Mouse (Mus musculus) MEL (cell line): ENCODE results near the gene Isoc2a. TPM values are rescaled to one million over a fixed set of nuclear protein-coding genes. Genes with fewer than 3 reads are reported as not detected.

Experiments
- DNase-seq: peaks from one replicate; pipeline ENCODE4 v3.0.0; 2011; ENCODE audit warnings: low read depth, low spot score
- H3K27ac ChIP-seq: 2 replicates; pipeline ENCODE4 v1.5.1; 2012; ENCODE audit warnings: low read depth, mild to moderate bottlenecking, control low read depth, low read length, moderate library complexity; ENCODE audit not compliant: control insufficient read depth
- H3K27me3 ChIP-seq, 2 experiments: fragments of 150-350 bp in 1 of 2; sonication (generic) in 1 of 2; 2 replicates each; pipeline ENCODE4 v1.6.1; 2012; ENCODE audit warnings: low read length in 2 of 2, mild to moderate bottlenecking in 2 of 2, improper control_type of control experiment in 1 of 2, moderate library complexity in 1 of 2; ENCODE audit not compliant: insufficient read depth in 2 of 2, control insufficient read depth in 1 of 2
- H3K36me3 ChIP-seq, 2 experiments: 2 replicates each; pipeline ENCODE4 v1.6.1; 2012 to 2014; ENCODE audit warnings: low read length in 2 of 2, improper control_type of control experiment in 1 of 2, inconsistent platforms in 1 of 2, mild to moderate bottlenecking in 1 of 2; ENCODE audit not compliant: insufficient read depth in 2 of 2, control insufficient read depth in 1 of 2
- H3K4me1 ChIP-seq, 2 experiments: fragments of 150-350 bp in 1 of 2; sonication (generic) in 1 of 2; 2 replicates each; pipeline ENCODE4 v1.6.1; 2012; ENCODE audit warnings: low read length in 2 of 2, improper control_type of control experiment in 1 of 2, mild to moderate bottlenecking in 1 of 2; ENCODE audit not compliant: insufficient read depth in 2 of 2, control insufficient read depth in 1 of 2
- H3K4me3 ChIP-seq, 2 experiments: fragments of 150-350 bp in 1 of 2; sonication (generic) in 1 of 2; 2 replicates each; pipeline ENCODE4 v1.5.1; 2012; ENCODE audit warnings: low read depth in 2 of 2, low read length in 2 of 2, mild to moderate bottlenecking in 2 of 2, moderate library complexity in 2 of 2, control low read depth in 1 of 2, improper control_type of control experiment in 1 of 2; ENCODE audit not compliant: control insufficient read depth in 1 of 2, insufficient read depth in 1 of 2
- H3K79me2 ChIP-seq: 2 replicates; pipeline ENCODE4 v1.6.1; 2012; ENCODE audit warnings: mild to moderate bottlenecking, low read length, moderate library complexity; ENCODE audit not compliant: control insufficient read depth, poor library complexity, insufficient read depth
- H3K9ac ChIP-seq: 2 replicates; pipeline ENCODE4 v1.6.1; 2012; ENCODE audit warnings: low read depth, mild to moderate bottlenecking, control low read depth, low read length, moderate library complexity; ENCODE audit not compliant: control insufficient read depth, poor library complexity, severe bottlenecking
- H3K9me3 ChIP-seq: fragments of 150-350 bp; sonication (generic); replicated peaks from 2 replicates; pipeline ENCODE4 v1.6.1; 2012; ENCODE audit warnings: mild to moderate bottlenecking, low read length, improper control_type of control experiment, moderate library complexity; ENCODE audit not compliant: insufficient read depth
- BHLHE40 ChIP-seq: IDR thresholded peaks from 2 replicates; pipeline ENCODE4 v1.6.1; 2012; ENCODE audit warnings: low read depth, mild to moderate bottlenecking, inconsistent platforms, low read length, improper control_type of control experiment, borderline replicate concordance
- CHD2 ChIP-seq: IDR thresholded peaks from 2 replicates; pipeline ENCODE4 v1.6.1; 2011; ENCODE audit warnings: low read length, improper control_type of control experiment
- CTCF ChIP-seq, 3 experiments: IDR thresholded peaks in 2 of 3; conservative IDR thresholded peaks in 1 of 3; 2 replicates each; pipeline ENCODE4 v1.5.1; 2011 to 2012; ENCODE audit warnings: low read length in 3 of 3, low read depth in 2 of 3, mild to moderate bottlenecking in 2 of 3, improper control_type of control experiment in 1 of 3, inconsistent platforms in 1 of 3, mixed read lengths in 1 of 3, moderate library complexity in 1 of 3; ENCODE audit not compliant: control insufficient read depth in 1 of 3, insufficient read depth in 1 of 3, poor library complexity in 1 of 3, severe bottlenecking in 1 of 3
- E2F4 ChIP-seq: IDR thresholded peaks from 2 replicates; pipeline ENCODE4 v1.6.1; 2011; ENCODE audit warnings: low read depth, low read length, improper control_type of control experiment, borderline replicate concordance
- EP300 ChIP-seq, 2 experiments: IDR thresholded peaks; 2 replicates each; pipeline ENCODE4 v1.6.1; 2011; ENCODE audit warnings: improper control_type of control experiment in 2 of 2, low read length in 2 of 2, low read depth in 1 of 2, mild to moderate bottlenecking in 1 of 2
- GATA1 ChIP-seq: IDR thresholded peaks from 2 replicates; pipeline ENCODE4 v1.6.1; 2011; ENCODE audit warnings: low read depth, low read length, improper control_type of control experiment
- KAT2A ChIP-seq: conservative IDR thresholded peaks from 2 replicates; pipeline ENCODE4 v1.6.1; 2012; ENCODE audit warnings: low read depth, low read length, improper control_type of control experiment, inconsistent platforms
- MAFK ChIP-seq: IDR thresholded peaks from 2 replicates; pipeline ENCODE4 v1.6.1; 2011; ENCODE audit warnings: low read depth, mild to moderate bottlenecking, low read length, improper control_type of control experiment, borderline replicate concordance
- MEF2A ChIP-seq: IDR thresholded peaks from 2 replicates; pipeline ENCODE4 v1.6.1; 2014; ENCODE audit warnings: low read depth, mild to moderate bottlenecking, inconsistent platforms, low read length, improper control_type of control experiment; ENCODE audit not compliant: poor library complexity, insufficient replicate concordance, severe bottlenecking; ENCODE audit errors: extremely low read depth
- MYB ChIP-seq: IDR thresholded peaks from 2 replicates; pipeline ENCODE4 v1.6.1; 2011; ENCODE audit warnings: mild to moderate bottlenecking, low read depth, low read length, improper control_type of control experiment
- NELFE ChIP-seq: IDR thresholded peaks from 2 replicates; pipeline ENCODE4 v1.6.1; 2011; ENCODE audit warnings: low read depth, low read length, improper control_type of control experiment
- POLR2A ChIP-seq, 2 experiments: IDR thresholded peaks; 2 replicates each; pipeline ENCODE4 v1.6.1; 2011 to 2012; ENCODE audit warnings: low read length in 2 of 2, mild to moderate bottlenecking in 2 of 2, control low read depth in 1 of 2, improper control_type of control experiment in 1 of 2, low read depth in 1 of 2, moderate library complexity in 1 of 2; ENCODE audit not compliant: control insufficient read depth in 1 of 2, insufficient read depth in 1 of 2, poor library complexity in 1 of 2
- POLR2AphosphoS5 ChIP-seq: IDR thresholded peaks from 2 replicates; pipeline ENCODE4 v1.6.1; 2012; ENCODE audit warnings: low read depth, borderline replicate concordance, mild to moderate bottlenecking, inconsistent platforms, low read length, moderate library complexity, mixed read lengths
- RAD21 ChIP-seq: IDR thresholded peaks from 2 replicates; pipeline ENCODE4 v1.6.1; 2011; ENCODE audit warnings: mild to moderate bottlenecking, low read depth, low read length, improper control_type of control experiment
- RCOR1 ChIP-seq: IDR thresholded peaks from 2 replicates; pipeline ENCODE4 v1.6.1; 2012; ENCODE audit warnings: low read depth, mild to moderate bottlenecking, inconsistent platforms, low read length, improper control_type of control experiment
- SIN3A ChIP-seq: IDR thresholded peaks from 2 replicates; pipeline ENCODE4 v1.6.1; 2012; ENCODE audit warnings: low read length, improper control_type of control experiment, inconsistent platforms
- TAL1 ChIP-seq: IDR thresholded peaks from 2 replicates; pipeline ENCODE4 v1.6.1; 2012; ENCODE audit warnings: mild to moderate bottlenecking, inconsistent platforms, low read length, moderate library complexity, mixed read lengths
- USF2 ChIP-seq, 2 experiments: IDR thresholded peaks; 2 replicates each; pipeline ENCODE4 v1.6.1; 2011 to 2012; ENCODE audit warnings: improper control_type of control experiment in 2 of 2, low read length in 2 of 2, borderline replicate concordance in 1 of 2, inconsistent platforms in 1 of 2, low read depth in 1 of 2, mild to moderate bottlenecking in 1 of 2; ENCODE audit not compliant: insufficient read depth in 1 of 2
- ZMIZ1 ChIP-seq: IDR thresholded peaks from 2 replicates; pipeline ENCODE4 v1.6.1; 2012; ENCODE audit warnings: low read depth, mild to moderate bottlenecking, inconsistent platforms, low read length, improper control_type of control experiment, moderate library complexity
- ZNF384 ChIP-seq: IDR thresholded peaks from 2 replicates; pipeline ENCODE4 v1.6.1; 2012; ENCODE audit warnings: low read depth, mild to moderate bottlenecking, inconsistent platforms, low read length, improper control_type of control experiment
- polyA plus RNA-seq, 2 experiments: library from polyadenylated mRNA; stranded (reverse) in 1 of 2; unstranded in 1 of 2; fragments of >175 nt in 1 of 2; fragments of >200 nt in 1 of 2; gene quantifications; 2 replicates each; pipeline versions ENCODE4 v1.2.1 to v1.2.4; 2012; ENCODE audit warnings: low replicate concordance in 2 of 2, low read depth in 1 of 2; ENCODE audit not compliant: insufficient read length in 2 of 2, insufficient read depth in 1 of 2, missing spikeins in 1 of 2
- total RNA-seq: library from RNA; depleted of rRNA; stranded (reverse); fragments of 300-350 nt; gene quantifications from 2 replicates; pipeline ENCODE4 v1.2.3, GENCODE M21; 2012

Gene Isoc2a
- total and polyA plus RNA-seq, 3 experiments: 11.1 to 20.6 TPM; not detected in 1

GRCm38 (mm10) chr7:4918681-4919080 is 41.7 kb downstream of the Isoc2a start:
- H3K4me1 ChIP-seq: 0 out of 4 replicates have a peak, but pooled peaks cover 0 to 5% of the 10 kb centered on the region in 2 experiments
- no peaks in the 10 kb centered on the region for H3K9me3 ChIP-seq
- no peak overlapping the region for H3K4me3 ChIP-seq
- no peak for DNase-seq
- H3K36me3 ChIP-seq: peaks cover 0 to 4% of the 10 kb centered on the region in 2 experiments; a peak in 2 of 4 replicates
- no peak overlapping the region for H3K27ac ChIP-seq
- TF ChIP-seq CHD2 (no peak), ZMIZ1 (no peak), NELFE (no peak), CTCF (IDR thresholded peaks at IDR 0.05 in 2 of 3, conservative IDR thresholded peaks at IDR 0.05 in 1 of 3; ENCODE audit: control insufficient read depth in 1 of 3, insufficient read depth in 1 of 3, low read depth in 2 of 3, low read length in 3 of 3, poor library complexity in 1 of 3, severe bottlenecking in 1 of 3) (no peak), EP300 (IDR thresholded peaks at IDR 0.05; ENCODE audit: low read depth in 1 of 2, low read length in 2 of 2) (no peak)
- peaks cover 6% of the 10 kb centered on the region for H3K79me2 ChIP-seq
- no peaks in the 10 kb centered on the region for H3K27me3 ChIP-seq
- H3K9ac ChIP-seq: no peak overlapping the region

- Histone ChIP-seq H3K27ac (no peak overlapping the region), H3K36me3 (peaks cover 0 to 4% of the 10 kb centered on the region in 2 experiments; a peak in 2 of 4 replicates), H3K79me2 (peaks cover 6% of the 10 kb centered on the region), H3K4me3 (no peak overlapping the region), H3K9ac (no peak overlapping the region), H3K4me1 (0 out of 4 replicates have a peak, but pooled peaks cover 0 to 3% of the 10 kb centered on the region in 2 experiments), H3K9me3 (no peaks in the 10 kb centered on the region), H3K27me3 (no peaks in the 10 kb centered on the region)
- no peak for DNase-seq
- no peak for TF ChIP-seq BHLHE40
- TF ChIP-seq NELFE: no peak
- no peak for TF ChIP-seq SIN3A
- TF ChIP-seq GATA1: no peak
- no peak for TF ChIP-seq RAD21
- no peak for TF ChIP-seq ZNF384
- TF ChIP-seq TAL1: no peak
- TF ChIP-seq E2F4: no peak
- TF ChIP-seq MAFK: no peak
- no peak for TF ChIP-seq POLR2AphosphoS5
- no peak for TF ChIP-seq ZMIZ1
- TF ChIP-seq MYB: no peak
- no peak for TF ChIP-seq KAT2A
- no peak for TF ChIP-seq POLR2A (IDR thresholded peaks at IDR 0.05; ENCODE audit: control insufficient read depth in 1 of 2, insufficient read depth in 1 of 2, low read depth in 1 of 2, low read length in 2 of 2, poor library complexity in 1 of 2)
- TF ChIP-seq RCOR1: no peak
- no peak for TF ChIP-seq USF2 (IDR thresholded peaks at IDR 0.05; ENCODE audit: borderline replicate concordance in 1 of 2, insufficient read depth in 1 of 2, low read depth in 1 of 2, low read length in 2 of 2)
- no peak for TF ChIP-seq CTCF (IDR thresholded peaks at IDR 0.05 in 2 of 3, conservative IDR thresholded peaks at IDR 0.05 in 1 of 3; ENCODE audit: control insufficient read depth in 1 of 3, insufficient read depth in 1 of 3, low read depth in 2 of 3, low read length in 3 of 3, poor library complexity in 1 of 3, severe bottlenecking in 1 of 3)
- no peak for TF ChIP-seq MEF2A
These were observed 42.1 kb downstream of the Isoc2a start for GRCm38 (mm10) chr7:4919096-4919495.
